Mouse (Mus musculus) adrenal gland, adult 2 months (tissue): ENCODE data around the gene Rassf5. TPM values are rescaled to one million over a fixed set of nuclear protein-coding genes. Genes with fewer than 3 reads are reported as not detected.
A peak's percentile ranks its signal among the peaks of the same experiment; 100 is the strongest.

ENCODE experiments used
- DNase-seq: peaks from one replicate; pipeline ENCODE4 v3.0.0; 2021
- long read RNA-seq: library from polyadenylated mRNA; stranded (forward); transcript quantifications from one replicate; pipeline ENCODE4 v2.0.0, GENCODE M21; 2021
- polyA plus RNA-seq: library from polyadenylated mRNA; depleted of rRNA; stranded (reverse); fragments of >200 nt; gene quantifications from 2 replicates; pipeline ENCODE4 v1.2.3, GENCODE M21; 2012; rRNA removed
- total RNA-seq, 2 experiments: library from RNA; stranded (reverse); gene quantifications; 2 replicates each; pipeline ENCODE4 v1.2.3; 2021

Gene Rassf5
- total RNA-seq = 10 to 100 TPM in 1 of 2 experiments, 1 to 10 TPM in 1; 8.6 to 13.0 TPM
- 25.7 and 39.3 TPM in 2 replicates for polyA plus RNA-seq
- long read RNA-seq, partial matches to known transcripts = 1 of 9 reads
- long read RNA-seq, other reads (novel, unspliced or antisense) = 1 of 9 reads

DNA sequence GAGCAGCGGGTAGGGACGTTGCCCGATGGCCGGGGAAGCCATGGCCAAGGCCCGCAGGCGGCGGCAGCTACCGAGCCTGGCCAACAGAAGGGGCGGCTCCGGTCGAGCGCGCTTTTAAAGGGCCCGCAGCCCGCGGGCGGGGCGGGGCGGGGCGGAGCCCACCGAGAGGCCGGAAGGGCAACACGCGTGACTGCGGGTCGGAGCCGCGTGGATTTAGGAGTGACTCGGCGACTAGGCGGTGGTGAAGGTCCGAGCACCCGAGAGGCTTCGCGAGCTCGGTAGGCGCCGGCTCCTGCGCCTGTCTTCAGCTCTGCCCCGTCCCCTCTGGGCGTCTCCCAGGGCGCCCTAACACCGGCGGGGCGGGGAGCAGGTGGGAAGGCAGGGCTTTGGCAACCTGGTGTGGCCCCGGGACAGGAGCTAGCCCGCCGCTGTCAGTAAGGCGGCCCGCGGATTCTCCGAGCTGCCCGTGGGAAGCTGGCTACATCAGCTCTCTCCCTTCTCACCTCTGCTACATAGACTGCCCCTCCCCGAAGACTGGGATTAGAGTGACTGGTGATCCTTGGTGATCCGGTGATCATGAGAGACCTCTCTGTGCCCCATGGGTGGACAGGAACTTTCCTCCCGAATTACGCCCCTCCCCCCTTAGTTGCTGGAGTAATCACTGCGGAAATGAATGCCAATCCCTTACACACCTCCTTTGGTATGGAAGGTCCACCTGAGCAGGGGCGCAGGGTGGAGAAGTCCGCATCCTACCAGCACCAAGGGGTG is at the start of gene Rassf5:
Gene Rassf5 (minus strand): TSS at position 170 of the 768 bp plus-strand sequence.
- DNase-seq = peak; percentile 93

DNA sequence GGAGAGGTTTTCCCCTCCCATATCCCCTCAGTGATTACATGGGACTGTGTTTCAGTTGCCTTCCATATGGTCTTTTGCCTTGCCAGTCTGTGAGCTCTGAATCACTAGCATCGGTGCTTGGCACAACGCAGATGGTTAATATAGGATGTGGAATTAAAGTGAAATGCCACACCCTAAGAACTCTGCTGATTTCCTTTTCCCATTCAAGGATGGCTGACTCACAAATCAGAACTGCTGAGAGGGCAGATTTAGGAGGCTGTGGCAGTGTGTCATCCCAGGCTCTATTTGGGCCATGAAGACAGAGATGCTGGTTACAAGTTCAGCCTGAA is 48.8 kb upstream of the Rassf5 start:
- no peak for DNase-seq

DNA sequence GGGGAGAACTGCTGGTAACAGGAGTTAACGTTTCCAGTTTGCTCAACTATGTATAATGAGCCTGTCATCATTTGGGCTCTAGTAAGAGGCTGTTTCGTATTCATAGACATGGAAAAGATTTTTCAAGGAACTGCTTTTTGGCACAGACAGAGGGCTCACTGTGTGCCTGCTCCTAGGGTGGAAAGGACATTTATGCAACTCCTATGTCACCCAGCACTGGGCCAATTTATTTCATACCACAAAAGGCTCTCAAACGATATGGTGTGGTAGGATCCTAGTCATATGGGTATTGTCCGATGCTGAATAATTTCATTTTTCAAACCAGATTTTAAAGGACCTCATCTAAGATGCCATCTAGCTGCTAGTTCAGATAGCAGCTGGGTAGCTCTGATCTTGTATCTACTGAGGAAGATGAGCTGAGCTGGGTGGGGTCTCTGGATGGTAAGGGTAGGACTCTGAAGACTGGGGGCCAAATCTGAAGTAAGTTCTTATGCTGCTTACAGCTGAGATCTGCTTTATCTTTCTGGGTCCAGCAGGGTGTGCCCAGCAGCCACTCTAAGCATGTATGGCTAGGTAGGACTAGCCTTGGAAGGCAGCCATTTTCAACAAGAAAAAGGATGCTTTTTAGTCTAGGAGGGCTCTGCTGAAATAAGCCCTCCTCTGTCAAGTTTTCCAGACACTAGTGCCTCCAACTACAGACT is 48.3 kb upstream of the Rassf5 start:
- DNase-seq = no peak

DNA sequence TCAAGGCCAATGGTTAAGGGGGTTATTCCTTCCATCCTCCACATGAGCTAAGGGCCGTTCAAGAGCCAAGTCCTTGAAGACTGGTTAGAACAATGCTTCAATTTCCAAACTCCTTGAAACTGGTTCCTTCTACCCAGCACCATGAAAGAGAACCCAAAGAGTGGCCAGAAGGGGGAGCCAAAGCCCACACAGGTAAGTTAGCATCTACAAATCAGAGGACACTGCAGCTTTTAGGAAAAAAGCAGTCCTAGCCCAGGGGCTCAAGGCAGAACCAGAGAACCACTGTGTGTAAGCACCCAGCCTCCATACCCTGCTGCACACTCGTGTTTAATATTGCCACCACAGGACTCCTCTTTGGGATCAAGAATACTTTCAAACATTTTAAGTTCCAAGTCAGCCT is 45.6 kb upstream of the Rassf5 start:
- peak; percentile 64 for DNase-seq

DNA sequence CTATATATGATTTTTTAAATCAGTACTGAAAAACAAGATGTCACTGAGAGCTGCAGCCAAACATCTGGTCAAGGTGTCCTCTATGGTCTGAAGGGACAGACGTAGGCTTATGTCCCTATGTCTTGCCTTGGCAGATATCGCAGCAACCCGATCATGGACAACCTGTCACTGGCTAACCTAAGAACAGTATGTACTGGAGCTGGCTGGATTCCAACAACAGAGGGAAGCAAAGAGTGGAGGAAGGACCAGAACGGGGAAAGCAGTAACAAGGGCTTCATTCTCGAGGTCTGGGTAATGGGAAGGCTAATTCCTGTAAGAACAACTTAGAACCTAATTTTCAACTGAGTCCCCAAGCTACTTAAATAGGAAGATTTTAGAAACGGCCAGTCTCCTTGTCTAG is 43.9 kb upstream of the Rassf5 start:
- DNase-seq = no peak

DNA sequence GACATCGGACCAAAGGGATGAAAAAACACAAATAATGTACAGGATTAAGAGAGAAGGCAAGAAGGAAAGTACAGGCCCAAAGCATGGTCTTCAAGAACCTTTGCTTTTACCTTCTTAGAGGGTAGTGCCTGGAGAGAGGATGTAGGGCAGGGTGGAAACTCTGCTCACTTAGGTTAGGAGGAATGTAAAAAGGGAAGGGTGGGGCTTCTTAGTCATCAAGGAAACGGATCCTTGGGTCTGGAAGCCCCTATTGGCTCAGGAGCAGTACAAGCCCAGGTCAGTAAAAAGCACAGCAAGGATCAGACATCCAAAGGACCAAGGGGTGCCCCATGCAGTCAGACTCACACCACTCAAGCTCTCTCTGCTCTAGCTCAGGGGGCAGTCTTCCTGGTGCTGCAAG is 42.2 kb upstream of the Rassf5 start:
- DNase-seq = no peak

DNA sequence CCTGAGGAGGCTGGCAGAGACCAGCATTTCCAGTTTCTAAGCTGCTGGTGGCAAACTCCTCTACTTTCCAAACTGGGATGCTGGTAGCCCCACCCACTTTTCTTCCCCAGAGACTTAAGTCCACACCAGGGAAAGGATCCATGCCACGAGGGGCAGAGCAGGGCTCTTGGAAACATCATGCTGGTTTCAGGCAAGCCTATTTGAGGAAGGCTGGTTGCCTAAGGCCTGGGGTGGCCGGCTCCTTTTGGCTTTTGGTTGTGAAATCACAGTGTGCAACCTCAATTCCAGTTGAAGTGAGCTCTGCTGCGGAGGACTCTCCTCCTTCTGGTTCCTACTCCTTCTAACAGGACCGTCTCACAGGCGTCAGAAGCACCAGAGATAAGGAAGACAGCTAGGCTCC is 41.7 kb upstream of the Rassf5 start:
- no peak for DNase-seq

DNA sequence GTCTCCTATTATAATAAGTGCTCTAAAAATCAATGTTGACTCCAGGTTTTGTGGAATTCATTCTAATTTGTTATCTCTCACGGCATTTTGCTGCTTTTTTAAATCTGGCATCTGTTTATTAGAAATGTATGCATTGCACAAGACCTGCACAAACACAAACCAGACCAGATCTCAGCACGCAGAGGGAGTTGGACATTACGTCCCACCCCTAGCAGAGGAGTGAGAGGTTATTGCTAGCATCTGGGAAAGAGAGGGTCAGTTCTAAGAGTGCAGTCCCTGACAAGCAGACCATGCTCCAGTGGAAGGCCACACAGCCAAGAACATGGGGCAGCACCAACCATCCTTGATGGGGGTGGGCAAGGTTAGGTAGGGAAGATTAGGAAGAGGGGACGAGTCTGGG is 39.6 kb upstream of the Rassf5 start:
- no peak for DNase-seq

DNA sequence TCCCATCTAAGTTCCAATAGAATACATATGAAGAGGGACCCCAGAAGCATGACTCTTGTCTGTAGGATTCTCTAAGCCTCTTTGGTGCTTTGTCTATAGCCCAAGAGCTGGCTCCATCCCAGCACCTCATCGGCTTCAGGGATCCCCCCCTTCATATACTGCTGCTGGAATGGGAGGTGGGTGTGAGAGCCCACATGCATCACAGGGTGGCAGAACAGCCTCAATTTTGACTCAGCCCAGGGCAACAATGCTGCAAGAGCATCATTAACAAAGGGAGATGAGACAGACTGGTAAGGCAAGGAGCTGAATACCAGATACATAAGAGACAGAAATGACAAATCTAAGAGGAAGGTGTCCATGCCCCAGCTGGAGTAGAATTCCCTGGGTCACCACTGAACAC is 39.1 kb upstream of the Rassf5 start:
- DNase-seq = no peak

DNA sequence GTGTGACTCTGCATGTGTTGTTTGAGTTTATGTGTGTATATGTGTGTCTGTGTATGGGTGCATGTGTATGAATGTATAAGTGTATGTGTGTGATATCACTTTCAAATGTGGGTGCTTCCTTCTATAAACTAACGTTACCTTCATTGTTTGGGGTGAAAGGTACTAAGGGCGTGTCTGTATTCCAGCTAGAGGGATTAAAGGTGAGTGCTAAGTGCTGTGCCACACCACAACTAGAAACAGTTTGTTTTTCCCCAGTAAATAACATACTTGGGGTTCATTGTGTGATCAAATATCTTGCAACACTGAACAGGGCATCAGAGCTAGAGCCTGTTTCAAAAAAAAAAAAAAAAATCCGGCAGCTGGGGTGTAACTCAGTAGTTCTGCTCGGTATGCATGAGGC is 36.7 kb upstream of the Rassf5 start:
- DNase-seq = no peak

DNA sequence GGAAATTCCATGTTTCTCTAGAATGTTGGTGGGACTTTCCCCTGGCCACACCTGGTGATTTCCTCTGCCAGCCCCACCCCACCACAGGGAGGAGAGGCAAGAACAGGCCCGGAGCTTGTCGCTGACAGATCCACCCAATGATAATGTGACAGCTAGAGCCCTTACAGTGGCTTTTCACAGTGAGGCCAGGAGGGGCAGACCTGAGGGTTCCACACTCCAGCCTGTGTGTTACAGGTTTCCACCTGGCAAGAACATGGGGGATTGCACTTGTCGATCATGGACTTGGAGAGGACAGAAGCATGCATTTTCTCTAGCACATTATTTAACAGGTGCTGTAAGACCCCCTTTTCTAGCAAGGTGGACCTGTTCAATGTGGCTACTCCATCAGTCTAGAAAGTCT is 35.2 kb upstream of the Rassf5 start:
- DNase-seq = no peak

DNA sequence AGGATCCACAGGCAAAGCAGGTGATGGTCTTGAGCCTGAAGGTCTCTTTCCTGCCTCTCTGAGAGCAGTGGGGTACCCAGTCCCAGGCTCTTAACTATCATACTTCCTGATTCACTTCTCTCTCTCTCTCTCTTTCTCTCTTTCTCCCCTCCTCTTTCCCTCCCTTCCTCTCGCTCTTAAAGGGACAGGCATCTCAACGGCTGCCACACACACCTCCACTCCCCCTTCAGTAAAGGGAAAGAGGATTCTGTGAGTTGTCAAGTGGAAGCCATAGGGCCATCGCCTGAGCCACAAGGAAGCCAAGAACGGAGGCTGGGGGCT is 34.4 kb upstream of the Rassf5 start, which contains the start of gene Ikbke:
Gene Ikbke (minus strand): TSS at position 151 of the 321 bp plus-strand sequence.
- no peak for DNase-seq

DNA sequence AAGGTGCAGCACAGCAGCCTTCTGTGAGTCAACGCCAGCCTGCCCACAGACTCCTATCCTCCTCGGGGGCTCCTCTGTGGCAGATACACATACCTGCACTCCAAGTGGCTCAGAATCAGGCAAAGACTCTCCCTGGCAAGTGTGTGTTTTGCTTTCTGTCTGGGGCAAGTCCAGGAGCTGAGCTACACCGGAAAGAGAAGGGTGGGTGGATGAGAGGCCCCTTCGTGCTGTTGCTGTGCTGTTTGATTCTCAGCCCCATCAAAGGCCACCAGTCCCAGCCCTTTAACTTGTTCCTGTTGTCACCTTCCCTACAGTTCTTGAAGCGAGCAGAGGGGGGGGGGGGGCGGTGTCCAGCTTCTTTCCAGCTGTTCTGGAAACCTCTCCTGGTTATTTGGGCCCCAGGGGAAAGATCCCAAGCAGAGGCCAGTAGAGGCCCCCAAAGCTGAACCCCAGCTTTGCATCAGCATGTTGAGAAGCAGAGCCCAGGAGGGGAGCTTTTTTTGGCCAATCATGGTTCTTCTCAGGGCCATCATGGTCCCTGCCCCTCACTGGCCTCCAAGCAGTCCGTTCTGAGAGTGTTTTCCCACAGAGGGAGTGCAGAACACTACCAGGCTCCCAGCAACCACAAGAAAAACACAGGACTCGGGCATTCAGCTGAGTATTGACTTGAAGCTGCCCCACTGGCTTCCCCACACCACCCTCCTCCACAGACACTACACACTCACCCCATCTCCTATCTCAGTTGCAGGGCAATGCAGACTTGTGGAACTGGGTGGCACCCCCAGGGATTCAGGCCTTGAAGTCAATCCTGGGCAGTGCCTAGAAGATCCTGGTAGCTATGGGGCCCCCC is 33.8 kb upstream of the Rassf5 start:
- peak; percentile 55 for DNase-seq

DNA sequence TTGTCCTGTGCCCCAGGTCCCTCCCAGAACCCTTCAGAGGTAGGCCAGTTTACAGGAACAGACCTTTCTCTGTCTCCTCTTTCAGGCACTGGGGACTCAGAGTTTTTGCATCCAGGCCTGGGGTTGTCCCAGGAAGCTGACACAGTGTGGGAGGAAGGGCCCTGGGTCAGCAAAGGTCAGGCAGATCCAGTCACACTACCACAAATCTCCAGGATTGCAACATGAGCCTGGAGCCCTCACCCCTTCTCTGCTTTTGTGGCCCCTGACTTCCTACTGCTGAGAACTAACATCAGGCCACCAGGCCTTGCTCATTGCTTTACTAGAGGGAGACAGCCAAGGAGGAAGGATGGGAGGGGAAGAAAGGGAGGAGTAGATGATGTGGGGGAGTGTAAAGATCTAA is 31.8 kb upstream of the Rassf5 start:
- DNase-seq = peak; percentile 61

DNA sequence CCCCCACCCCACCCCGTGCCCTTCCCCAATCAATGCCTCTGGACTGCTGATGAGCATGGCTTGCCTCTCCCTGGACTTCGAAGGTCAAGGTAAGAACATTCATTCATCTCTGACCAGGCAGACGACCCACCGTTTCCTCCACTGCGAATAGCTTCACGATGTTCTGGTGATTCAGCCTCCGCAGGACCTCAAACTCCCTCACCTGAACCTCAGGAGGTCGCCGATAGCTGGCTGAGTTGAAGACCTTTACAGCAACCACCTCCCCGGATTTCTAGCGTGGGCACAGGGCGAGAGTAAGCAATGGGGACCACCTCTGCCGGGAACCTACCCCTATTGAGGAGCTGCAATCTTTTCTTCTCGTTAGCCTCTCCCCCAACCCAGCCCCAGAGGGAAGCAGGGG is 30.5 kb upstream of the Rassf5 start:
- DNase-seq = peak; percentile 35

DNA sequence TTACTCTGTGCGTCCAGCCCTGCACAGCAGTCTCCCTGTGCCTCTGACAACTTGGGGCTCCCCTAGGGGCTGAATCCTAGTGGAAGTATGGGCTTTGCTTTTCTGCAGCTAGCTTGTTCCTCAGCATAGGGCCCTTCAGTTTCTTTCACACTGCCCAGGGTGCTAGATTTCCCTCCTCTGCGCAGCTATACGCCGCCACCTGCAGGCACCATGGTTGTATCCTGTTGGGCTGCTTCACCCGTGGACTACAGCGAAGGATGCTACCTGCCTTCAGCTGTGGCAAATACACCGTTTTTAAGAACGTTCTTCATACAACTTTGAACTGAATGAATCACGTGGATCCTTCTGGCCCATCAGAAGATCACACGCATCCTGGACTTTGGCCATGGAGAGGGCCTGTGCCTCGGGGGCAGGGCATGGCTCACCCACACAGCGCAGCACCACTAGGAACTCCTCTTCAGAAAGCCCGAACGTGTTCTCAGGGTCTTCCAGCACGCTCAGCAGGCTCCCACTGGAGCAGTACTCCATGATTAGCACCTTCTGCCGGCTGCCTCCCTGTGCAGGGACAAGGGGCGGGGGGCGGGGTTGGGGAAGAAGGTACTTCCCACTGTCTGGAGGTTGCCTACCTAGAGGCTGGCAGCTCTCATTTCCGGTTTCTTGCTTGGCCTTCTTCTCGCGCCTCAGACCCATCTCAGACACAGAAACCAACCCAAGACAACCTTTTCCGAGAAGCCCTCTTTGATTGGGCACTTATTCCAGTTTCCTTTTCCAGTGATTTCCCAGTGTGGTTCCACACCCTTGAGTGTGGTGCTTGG is 29.9 kb upstream of the Rassf5 start:
- DNase-seq = peak; percentile 50

DNA sequence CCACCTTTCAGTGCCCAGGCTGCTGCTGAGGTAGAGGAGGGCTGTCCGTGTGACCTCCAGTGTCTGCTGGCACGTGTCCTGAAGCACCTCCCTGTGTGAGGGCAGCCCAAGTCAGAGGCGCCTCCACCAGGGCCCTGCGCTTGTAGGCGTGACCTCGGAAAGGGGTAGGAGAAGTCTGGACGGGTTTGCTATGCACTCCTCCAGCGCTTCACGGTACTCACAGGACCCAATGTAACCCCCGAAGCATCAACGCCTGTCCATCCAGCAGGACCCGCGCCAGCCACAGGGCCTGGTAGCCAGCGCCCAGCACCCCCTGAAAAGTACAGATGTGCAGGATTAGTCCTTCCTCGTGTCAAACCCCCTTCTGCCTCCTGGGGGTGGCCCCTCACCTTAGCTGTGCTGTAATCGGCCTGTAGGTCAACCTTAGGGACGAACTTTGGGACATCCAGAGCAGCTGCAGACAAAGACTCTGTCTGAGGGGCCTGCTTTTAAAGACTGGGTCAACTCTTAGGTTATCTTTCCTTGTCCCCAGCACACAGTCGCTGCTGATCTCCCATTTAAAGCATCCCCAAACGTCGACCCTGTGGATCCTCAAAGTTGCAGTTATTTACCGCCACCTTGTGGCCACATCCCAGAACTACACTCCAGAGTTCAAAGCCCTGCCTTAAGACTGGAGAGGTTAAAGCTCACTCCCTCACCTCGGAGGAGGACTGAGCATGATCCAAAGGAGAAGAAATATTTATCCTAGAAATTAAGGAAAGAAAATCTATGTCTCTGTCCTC is 24.9 kb upstream of the Rassf5 start:
- DNase-seq = peak; percentile 56

DNA sequence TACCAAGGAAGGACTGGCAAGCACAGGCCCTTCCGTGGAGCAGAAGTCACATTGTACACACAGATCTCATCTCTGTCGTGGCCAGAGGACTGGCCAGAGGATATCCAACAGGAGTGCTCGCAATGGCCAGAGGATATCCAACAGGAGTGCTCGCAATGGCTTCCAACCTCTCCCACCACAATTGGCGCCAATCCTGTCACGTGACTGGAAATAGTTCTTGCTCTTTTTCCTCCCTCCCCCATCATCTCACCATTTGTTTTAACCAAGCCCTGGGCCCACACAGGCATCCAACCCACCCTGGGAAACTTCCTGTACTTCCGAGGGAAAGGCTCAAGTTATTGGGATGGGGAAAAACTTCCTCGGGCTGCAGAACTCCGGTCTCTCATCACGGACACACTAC is 23.7 kb upstream of the Rassf5 start:
- no peak for DNase-seq

DNA sequence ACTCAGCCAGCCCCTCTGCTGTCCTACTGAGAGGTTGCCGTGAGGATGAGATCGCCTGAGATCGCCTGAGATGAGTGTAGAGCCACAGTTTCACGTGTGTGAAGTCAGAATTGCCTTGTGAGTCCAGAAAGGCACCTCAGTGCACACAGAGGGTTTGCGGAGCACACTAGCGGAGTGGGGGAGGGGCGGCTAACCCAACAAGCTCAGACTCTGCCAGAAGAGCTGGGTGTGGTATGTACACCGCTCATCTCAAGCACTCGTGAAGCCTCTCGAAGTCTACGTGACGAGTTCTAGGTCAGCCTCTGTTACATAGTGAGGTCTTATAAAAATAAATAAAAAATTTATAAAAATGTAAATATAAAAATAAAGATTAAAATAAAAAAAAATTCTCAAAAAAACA is 18.8 kb upstream of the Rassf5 start:
- DNase-seq = no peak

DNA sequence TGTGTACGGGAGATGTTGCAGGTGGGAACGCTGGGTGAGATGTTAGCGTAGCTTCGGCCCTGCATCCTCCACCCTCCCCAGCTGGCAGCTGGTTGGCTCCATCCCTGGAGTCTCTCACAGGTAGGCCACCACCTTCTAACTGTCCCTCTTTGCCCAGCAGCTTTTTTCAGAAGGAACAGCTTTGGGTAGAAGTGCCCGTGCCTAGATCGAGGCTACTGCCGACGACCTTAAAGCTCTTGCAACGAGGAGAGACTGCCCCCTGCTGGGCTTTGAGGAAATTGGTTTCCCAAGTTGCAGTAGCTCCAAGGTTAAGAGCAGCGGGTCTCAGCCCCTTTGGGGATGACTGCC is 15.2 kb upstream of the Rassf5 start:
- peak; percentile 59 for DNase-seq

DNA sequence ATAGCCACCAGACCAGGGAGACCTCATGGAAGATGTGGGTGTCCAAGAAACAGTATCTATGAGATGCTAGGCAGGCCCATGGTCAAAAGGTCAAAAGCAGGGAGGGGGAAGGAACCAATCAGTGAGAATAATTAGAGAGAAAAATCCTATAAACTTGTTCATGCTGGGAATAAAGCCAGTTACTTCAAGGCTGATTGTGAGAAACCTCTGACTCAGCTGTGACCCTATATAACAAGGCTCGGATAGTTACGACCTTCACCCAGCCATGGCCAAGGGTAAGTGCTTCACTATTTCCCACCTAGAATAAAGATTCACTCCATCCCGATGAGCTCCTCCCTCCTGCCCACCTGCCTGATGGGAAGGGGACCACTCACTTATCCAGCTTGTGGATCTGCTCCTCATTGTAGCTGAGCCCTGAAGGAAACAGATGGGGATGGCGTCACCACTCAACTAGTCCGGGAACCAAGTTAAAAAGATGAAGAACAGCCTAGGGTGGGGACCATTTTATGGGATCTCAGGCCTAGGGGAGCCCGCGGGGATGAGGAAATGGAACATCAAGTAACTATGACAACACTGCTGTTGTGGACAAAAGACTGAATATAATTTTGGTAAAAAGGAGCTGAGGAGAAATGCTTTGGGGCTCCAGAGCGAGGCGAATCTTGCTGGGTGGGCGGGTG is 14.7 kb upstream of the Rassf5 start:
- DNase-seq = peak; percentile 62
